Mouse (Mus musculus) kidney, postnatal 10 days (tissue): ENCODE measurements around the gene Tbcd.
"Not testable (repeated sequence)": the region's sequence is repeated elsewhere in the genome, so short reads cannot be mapped to it uniquely, and the experiment has no call there.

Source experiments
- DNase-seq: peaks from one replicate; pipeline ENCODE4 v3.0.0; 2021; ENCODE audit warnings: mixed read lengths

Gene Tbcd

GRCm38 (mm10) chr11:121655807-121656511 lies 204.2 kb downstream of the Tbcd start:
- no peak for DNase-seq

GRCm38 (mm10) chr11:121658151-121658550 lies 206.4 kb downstream of the Tbcd start:
- no peak for DNase-seq

GRCm38 (mm10) chr11:121660604-121661003 lies 208.9 kb downstream of the Tbcd start:
- not testable (repeated sequence) for DNase-seq

- peak; percentile 33 for DNase-seq
These were observed 209.4 kb downstream of the Tbcd start for GRCm38 (mm10) chr11:121661116-121661515.
